Mouse (Mus musculus): ENCODE data around the gene Gm8068.
"Not testable (repeated sequence)": the region's sequence is repeated elsewhere in the genome, so short reads cannot be mapped to it uniquely, and the experiment has no call there.

GRCm38 (mm10) chr14:41701785-41702184, at the start of gene Gm8068:
- TF ChIP-seq MEF2A (IDR thresholded peaks at IDR 0.05; ENCODE audit: borderline replicate concordance, low read depth, low read length); BHLHE40 (IDR thresholded peaks at IDR 0.05; ENCODE audit: low read depth, low read length): not testable (repeated sequence)

All from CH12.LX (cell line).